Mouse (Mus musculus): ENCODE results near the gene Nr6a1.

DNA sequence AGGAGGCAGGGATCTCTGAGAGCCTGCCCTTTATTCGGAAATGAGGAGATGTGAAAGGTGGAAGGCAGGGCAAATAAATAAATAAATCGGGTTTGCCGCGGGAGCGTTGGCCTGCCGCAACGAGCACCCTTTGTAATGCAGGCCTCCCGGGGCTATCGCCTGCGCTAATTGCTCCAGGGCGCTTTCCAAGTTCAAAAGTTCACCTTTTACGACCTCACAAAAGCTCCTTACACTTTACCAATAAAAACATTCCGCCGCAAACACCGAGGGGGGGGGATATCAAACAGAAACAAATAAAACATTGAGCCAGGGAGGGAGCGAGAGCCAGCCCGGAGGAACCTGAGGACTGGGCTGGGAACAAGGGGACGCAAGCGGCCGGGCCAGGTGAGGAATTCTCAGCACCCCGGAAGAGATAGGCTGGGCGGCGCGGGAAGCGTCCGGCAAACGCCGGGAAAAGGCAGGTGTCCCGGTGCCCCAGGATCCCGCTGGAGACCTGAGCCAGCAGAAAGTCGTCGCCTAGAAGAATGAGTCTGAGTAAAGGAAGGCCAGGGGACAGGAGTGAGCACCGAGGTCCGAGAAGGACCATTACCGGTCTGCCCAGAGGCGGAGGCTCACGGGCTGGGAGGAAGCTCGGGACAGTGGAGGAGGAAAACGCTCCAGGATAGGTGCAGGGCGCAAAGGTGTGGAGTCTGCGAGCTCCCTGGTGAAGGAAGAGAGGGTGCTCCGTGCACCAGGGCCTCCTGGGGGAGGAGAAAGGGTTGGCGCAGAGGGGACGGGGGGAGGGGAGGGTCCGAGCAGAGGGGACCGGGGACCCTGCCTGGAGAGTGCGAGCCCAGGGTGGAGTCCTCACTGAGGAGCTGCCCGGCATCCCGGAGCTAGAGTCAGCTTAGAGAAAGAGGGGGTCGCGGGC, 2.1 kb downstream of the Nr6a1 start:
- TF ChIP-seq ZNF384 (IDR thresholded peaks at IDR 0.05; ENCODE audit: low read depth, low read length), result no peak
- no peak for TF ChIP-seq MAFK (IDR thresholded peaks at IDR 0.05; ENCODE audit: insufficient read depth, low read depth, low read length)
- TF ChIP-seq HCFC1 (IDR thresholded peaks at IDR 0.05; ENCODE audit: borderline replicate concordance, insufficient read depth, low read length), result no peak

All from ES-E14 (cell line).